12 mouse cellular contexts compared by ENCODE assay signal in the genomic region with DNA sequence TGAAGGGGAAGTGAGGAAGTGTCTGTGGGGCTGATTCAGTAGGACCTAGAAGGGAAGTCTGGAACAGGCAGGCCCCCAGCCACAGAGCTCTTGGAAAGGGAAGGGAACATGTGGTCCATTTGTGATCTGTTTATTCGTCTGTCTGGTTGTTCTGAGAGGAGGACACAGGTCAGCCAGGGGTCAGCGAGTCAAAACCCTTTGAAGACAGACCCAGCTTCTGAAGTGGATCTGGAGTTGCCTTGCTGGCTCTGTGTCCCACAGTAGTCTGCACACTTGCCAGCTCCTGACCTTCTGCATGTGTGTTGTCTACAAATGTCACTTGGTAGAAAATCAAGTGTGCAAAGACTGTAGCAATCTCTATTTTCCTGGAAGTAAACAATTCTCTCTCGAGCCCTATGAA.
A peak's percentile ranks its signal among the peaks of the same experiment; 100 is the strongest.
DNase-seq lines count a peak whose midpoint lies in the region; ATAC-seq and TF ChIP-seq lines count a peak whose summit lies in the region.
"Had no signal": no experiment of that assay in that cellular context is flagged by ENCODE, and none has a peak within 500 bp of the region (broad histone marks: within the 10 kb centered on the region; RNA-seq: fewer than 3 reads in every experiment).

No protein-coding gene starts in this region.

- intact Hi-C loops in left cerebral cortex, postnatal 14 days (cut with DNase I), result no loop called here

- TF ChIP-seq POLR2A in liver, adult 2 months (IDR thresholded peaks at IDR 0.05; ENCODE audit: extremely low read depth, insufficient read depth, low read length), result no peak

- TF ChIP-seq EP300 in stomach, postnatal 0 days (optimal IDR thresholded peaks at IDR 0.05), result no peak

- ATAC-seq in liver, embryonic 11.5 days (replicated peaks; ENCODE audit: low FRiP score), result no peak
- ATAC-seq in stomach, postnatal 0 days (ENCODE audit: low FRiP score, low TSS enrichment), result no peak
- no peak for ATAC-seq in forebrain, embryonic 14.5 days
- ATAC-seq in hindbrain, embryonic 11.5 days (ENCODE audit: low FRiP score), result no peak

- DNase-seq in liver, adult 2 months (ENCODE audit: extremely low read depth, low read depth, low spot score), result peak; percentile 17
- DNase-seq in liver, embryonic 11.5 days (ENCODE audit: low spot score), result no peak
- DNase-seq in heart, adult 8-10 months (ENCODE audit: low spot score), result peak; percentile 67
- peak; percentile 51 to 60 for DNase-seq in lung, adult 18-20 months
- peak; percentile 19 for DNase-seq in stomach, postnatal 0 days (ENCODE audit: low spot score)
- no peak for DNase-seq in forebrain, embryonic 14.5 days (ENCODE audit: low spot score)
- DNase-seq in left cerebral cortex, postnatal 14 days (ENCODE audit: low spot score in 2 of 2), result no peak
- DNase-seq in hindbrain, embryonic 11.5 days (ENCODE audit: low spot score), result no peak
- DNase-seq: cerebellum, adult 8-10 months; right cerebral cortex, postnatal 25 days; thymus, postnatal 36 days had no signal

- H3K79me2 ChIP-seq in liver, adult 2 months (ENCODE audit: control insufficient read depth, insufficient read depth, low read length), result no peaks in the 10 kb centered on the region

- no peak overlapping the region for H3K4me3 ChIP-seq in liver, adult 2 months (ENCODE audit: insufficient read depth, low read depth, low read length)
- H3K4me3 ChIP-seq in liver, embryonic 11.5 days (ENCODE audit: low read depth, low read length), result no peak overlapping the region
- no peak overlapping the region for H3K4me3 ChIP-seq in stomach, postnatal 0 days (ENCODE audit: low read depth, low read length)
- H3K4me3 ChIP-seq in forebrain, embryonic 14.5 days (ENCODE audit: low read depth, low read length), result no peak overlapping the region
- no peak overlapping the region for H3K4me3 ChIP-seq in hindbrain, embryonic 11.5 days (ENCODE audit: low read depth, low read length)

- H3K9ac ChIP-seq in liver, adult 2 months (ENCODE audit: low read depth, low read length), result no peak overlapping the region
- no peak overlapping the region for H3K9ac ChIP-seq in liver, embryonic 11.5 days (ENCODE audit: low read depth, low read length)
- H3K9ac ChIP-seq in stomach, postnatal 0 days (ENCODE audit: low read length), result no peak overlapping the region
- no peak overlapping the region for H3K9ac ChIP-seq in forebrain, embryonic 14.5 days (ENCODE audit: low read length)
- H3K9ac ChIP-seq in hindbrain, embryonic 11.5 days (ENCODE audit: low read depth, low read length), result no peak overlapping the region
- H3K9ac ChIP-seq: liver, embryonic 14.5 days had no signal

- H3K4me2 ChIP-seq in liver, embryonic 11.5 days, result no peak overlapping the region
- H3K4me2 ChIP-seq in stomach, postnatal 0 days (replicated peaks; ENCODE audit: low read depth), result no peak overlapping the region
- no peak overlapping the region for H3K4me2 ChIP-seq in forebrain, embryonic 14.5 days (ENCODE audit: low read length)
- H3K4me2 ChIP-seq in hindbrain, embryonic 11.5 days (replicated peaks; ENCODE audit: low read depth, low read length), result no peak overlapping the region

- H3K36me3 ChIP-seq in liver, adult 2 months (ENCODE audit: control insufficient read depth, insufficient read depth, low read length), result no peaks in the 10 kb centered on the region
- no peaks in the 10 kb centered on the region for H3K36me3 ChIP-seq in liver, embryonic 11.5 days (ENCODE audit: control insufficient read depth, insufficient read depth, low read length)
- H3K36me3 ChIP-seq in stomach, postnatal 0 days (ENCODE audit: control insufficient read depth, insufficient read depth, low read length), result no peaks in the 10 kb centered on the region
- H3K36me3 ChIP-seq in forebrain, embryonic 14.5 days (ENCODE audit: control insufficient read depth, insufficient read depth, low read length), result no peaks in the 10 kb centered on the region
- H3K36me3 ChIP-seq in hindbrain, embryonic 11.5 days (ENCODE audit: control insufficient read depth, insufficient read depth, low read length), result no peaks in the 10 kb centered on the region

- H3K4me1 ChIP-seq in liver, adult 2 months (ENCODE audit: control insufficient read depth, insufficient read depth, low read length), result no peaks in the 10 kb centered on the region
- H3K4me1 ChIP-seq in liver, embryonic 11.5 days (replicated peaks; ENCODE audit: control insufficient read depth, insufficient read depth, low read length), result no peaks in the 10 kb centered on the region
- no peaks in the 10 kb centered on the region for H3K4me1 ChIP-seq in stomach, postnatal 0 days (replicated peaks; ENCODE audit: control insufficient read depth, insufficient read depth)
- H3K4me1 ChIP-seq in forebrain, embryonic 14.5 days (ENCODE audit: control insufficient read depth, insufficient read depth, low read length), result no peaks in the 10 kb centered on the region
- no peaks in the 10 kb centered on the region for H3K4me1 ChIP-seq in hindbrain, embryonic 11.5 days (replicated peaks; ENCODE audit: control insufficient read depth, insufficient read depth, low read length)

- no peaks in the 10 kb centered on the region for H3K9me3 ChIP-seq in liver, embryonic 11.5 days (ENCODE audit: control insufficient read depth, low read length)
- H3K9me3 ChIP-seq in stomach, postnatal 0 days (ENCODE audit: control insufficient read depth, low read length), result no peaks in the 10 kb centered on the region
- H3K9me3 ChIP-seq in forebrain, embryonic 14.5 days (replicated peaks; ENCODE audit: control insufficient read depth, low read length), result no peaks in the 10 kb centered on the region
- no peaks in the 10 kb centered on the region for H3K9me3 ChIP-seq in hindbrain, embryonic 11.5 days (ENCODE audit: control insufficient read depth, low read length)

- TF ChIP-seq CTCF in liver, adult 2 months (IDR thresholded peaks at IDR 0.05; ENCODE audit: low read depth, low read length), result no peak
- no peak for TF ChIP-seq CTCF in stomach, postnatal 0 days (IDR thresholded peaks at IDR 0.05; ENCODE audit: low read depth)

- WGBS in liver, adult 2 months, result 42% methylated on average over 3 of the region's 3 CpGs
- 24% methylated on average over 3 of the region's 3 CpGs for whole genome bisulfite sequencing in liver, embryonic 11.5 days
- WGBS in stomach, postnatal 0 days, result 10% methylated on average over 3 of the region's 3 CpGs
- 67% methylated on average over 3 of the region's 3 CpGs for WGBS in forebrain, embryonic 14.5 days
- 57% methylated on average over 3 of the region's 3 CpGs for WGBS in hindbrain, embryonic 11.5 days

- no peaks in the 10 kb centered on the region for H3K27me3 ChIP-seq in liver, adult 2 months (ENCODE audit: control insufficient read depth, insufficient read depth, low read length)
- H3K27me3 ChIP-seq in liver, embryonic 11.5 days (replicated peaks; ENCODE audit: control insufficient read depth, insufficient read depth, low read length), result no peaks in the 10 kb centered on the region
- H3K27me3 ChIP-seq in stomach, postnatal 0 days (ENCODE audit: control insufficient read depth, insufficient read depth, low read length), result no peaks in the 10 kb centered on the region
- no peaks in the 10 kb centered on the region for H3K27me3 ChIP-seq in forebrain, embryonic 14.5 days (replicated peaks; ENCODE audit: control insufficient read depth, insufficient read depth, low read length)
- no peaks in the 10 kb centered on the region for H3K27me3 ChIP-seq in hindbrain, embryonic 11.5 days (ENCODE audit: control insufficient read depth, insufficient read depth, low read length)

- no peak overlapping the region for H3K27ac ChIP-seq in liver, adult 2 months (replicated peaks; ENCODE audit: insufficient read depth, low read depth, low read length)
- no peak overlapping the region for H3K27ac ChIP-seq in liver, embryonic 11.5 days (ENCODE audit: low read depth, low read length)
- H3K27ac ChIP-seq in stomach, postnatal 0 days (replicated peaks), result no peak overlapping the region
- H3K27ac ChIP-seq in forebrain, embryonic 14.5 days (ENCODE audit: low read depth, low read length), result no peak overlapping the region
- no peak overlapping the region for H3K27ac ChIP-seq in hindbrain, embryonic 11.5 days (ENCODE audit: low read depth, low read length)
- H3K27ac ChIP-seq: liver, embryonic 14.5 days had no signal

Comparison
In these comparisons a context has a peak if more than half of its experiments do, and no peak if none do; other contexts are left out.
1. DNase-seq: peak in liver, adult 2 months (single experiment), heart, adult 8-10 months (single experiment), lung, adult 18-20 months (2 of 2) and stomach, postnatal 0 days (single experiment); none in liver, embryonic 11.5 days (single experiment), forebrain, embryonic 14.5 days (single experiment), left cerebral cortex, postnatal 14 days (0 of 2) and hindbrain, embryonic 11.5 days (single experiment).